Mouse (Mus musculus) megakaryocyte-erythroid progenitor cell, adult 5-6 weeks (primary cell): ENCODE data around the gene Robo1. TPM values are rescaled to one million over a fixed set of nuclear protein-coding genes. Genes with fewer than 3 reads are reported as not detected.

Experiments used
- ATAC-seq: replicated peaks from 2 replicates; pipeline ENCODE4 v1.8.0; 2016; ENCODE audit warnings: mild to moderate bottlenecking, inconsistent platforms; ENCODE audit not compliant: severe bottlenecking, poor library complexity, low FRiP score, low TSS enrichment
- total RNA-seq, 2 experiments: library from RNA; stranded (forward) in 1 of 2; stranded (reverse) in 1 of 2; fragments of 200-1000, 215-1000 nt in 1 of 2; fragments of >200 nt in 1 of 2; fragmentation: Nextera tagmentation in 1 of 2; gene quantifications; 2 replicates each; pipeline ENCODE4 v1.2.3; 2014 to 2017

Robo1 gene
- total RNA-seq, 2 experiments from 2014 or later, result not detected

GRCm38 (mm10) chr16:72786636-72787035 lies 478.5 kb downstream of the Robo1 start:
- no peak for ATAC-seq

GRCm38 (mm10) chr16:72788017-72788416 lies 479.9 kb downstream of the Robo1 start:
- ATAC-seq, result no peak

DNA sequence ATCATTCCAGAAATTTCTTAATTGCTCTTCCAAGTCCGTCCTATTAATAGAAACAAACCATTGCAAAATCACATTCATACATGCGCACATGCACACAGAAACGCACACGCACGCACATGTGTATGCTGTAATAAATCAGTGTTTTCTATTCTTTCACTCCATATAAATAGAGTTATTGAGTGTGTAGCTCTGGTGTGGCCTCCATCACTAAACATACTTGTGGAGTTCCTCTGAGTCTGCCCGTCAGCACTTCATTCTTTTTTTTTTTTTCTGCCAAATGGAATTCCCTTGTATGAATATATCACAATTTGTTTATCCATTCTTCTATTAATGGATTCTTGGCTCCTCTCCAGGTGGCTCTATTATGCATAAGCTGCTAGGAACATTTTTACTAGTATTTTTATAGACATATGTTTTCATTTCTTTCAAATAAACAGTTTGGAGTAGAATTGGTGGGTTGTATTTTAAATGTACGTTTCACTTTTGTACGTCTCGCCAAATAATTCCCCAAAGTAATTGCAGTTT lies 483.1 kb downstream of the Robo1 start:
- no peak for ATAC-seq

DNA sequence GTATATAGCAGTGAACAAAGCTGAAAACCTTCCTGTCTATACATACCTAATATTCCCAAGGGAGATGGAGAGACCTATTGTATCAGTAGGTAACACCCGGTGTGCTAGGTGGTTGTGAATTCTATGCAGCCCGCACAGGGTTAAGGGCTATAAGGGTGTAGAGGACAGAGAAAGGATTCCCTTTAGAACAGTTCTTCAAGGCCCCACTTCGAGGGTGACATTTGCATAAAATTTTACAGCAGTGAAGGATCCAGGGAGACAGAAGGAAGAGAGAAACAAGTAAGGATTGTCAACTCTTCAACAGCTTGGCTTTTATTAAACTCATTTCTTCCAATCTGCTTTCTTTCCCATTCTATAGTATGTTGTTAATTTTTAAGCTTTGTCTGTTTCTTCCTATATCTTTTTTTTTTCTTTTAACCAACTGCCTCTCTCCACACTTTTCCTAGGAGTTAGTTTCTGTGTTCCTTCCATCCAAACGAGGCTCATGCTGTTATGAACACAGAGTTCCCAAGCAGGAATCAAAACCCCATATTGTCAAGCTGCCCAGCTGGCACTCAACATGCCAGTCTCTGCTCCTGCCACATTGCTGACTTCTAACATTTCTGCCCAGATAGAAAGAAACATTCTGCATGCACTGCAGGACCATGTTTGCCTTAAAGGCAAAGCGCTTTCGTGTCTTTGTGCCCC lies 486.7 kb downstream of the Robo1 start:
- no peak for ATAC-seq

- no peak for ATAC-seq
Measured at GRCm38 (mm10) chr16:72795379-72795712, 487.2 kb downstream of the Robo1 start.

GRCm38 (mm10) chr16:72798405-72798949 lies 490.4 kb downstream of the Robo1 start:
- no peak for ATAC-seq

GRCm38 (mm10) chr16:72800121-72800749 lies 492.1 kb downstream of the Robo1 start:
- ATAC-seq, result no peak

- no peak for ATAC-seq
Measured at GRCm38 (mm10) chr16:72800788-72801187, 492.7 kb downstream of the Robo1 start.

DNA sequence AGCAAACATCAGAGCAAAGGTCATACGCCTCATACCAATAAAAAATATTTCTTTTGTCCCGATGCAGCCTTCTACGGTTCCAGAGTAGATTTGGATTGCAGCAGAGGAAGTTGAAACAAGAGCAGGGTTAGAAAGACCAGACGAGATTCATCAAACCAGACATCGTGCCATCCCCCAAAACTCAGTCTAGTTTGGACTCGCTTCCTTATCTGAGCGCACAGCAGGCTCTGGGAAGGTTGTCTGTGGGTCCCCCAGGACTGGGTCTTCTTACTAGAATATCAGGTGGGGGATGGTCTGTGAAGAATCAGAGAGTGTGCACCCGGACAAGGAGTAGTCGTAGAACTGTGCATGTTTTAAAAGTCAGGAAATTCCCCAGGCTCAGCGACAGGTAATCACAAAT lies 500.2 kb downstream of the Robo1 start:
- no peak for ATAC-seq

DNA sequence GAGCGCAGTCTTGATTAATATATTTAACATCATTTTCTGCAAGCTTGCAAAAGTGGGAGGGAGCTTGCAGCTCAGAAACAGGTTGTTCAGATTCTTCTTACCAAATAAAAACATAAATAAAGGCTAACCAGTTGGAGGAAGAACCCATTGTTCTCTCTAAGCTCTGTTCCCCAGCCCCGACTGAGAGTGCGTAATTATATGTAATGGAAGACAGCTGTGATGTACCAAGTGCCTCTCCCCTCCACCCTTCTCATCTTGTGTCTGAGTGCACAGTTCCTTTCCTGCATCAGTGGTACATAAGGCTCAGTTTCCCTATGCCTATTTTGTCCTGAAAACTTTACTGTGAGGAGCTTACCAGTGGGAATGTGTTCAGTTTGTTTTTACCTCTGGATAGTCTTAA lies 502.8 kb downstream of the Robo1 start:
- no peak for ATAC-seq

GRCm38 (mm10) chr16:72811494-72811893 lies 503.4 kb downstream of the Robo1 start:
- ATAC-seq, result no peak

DNA sequence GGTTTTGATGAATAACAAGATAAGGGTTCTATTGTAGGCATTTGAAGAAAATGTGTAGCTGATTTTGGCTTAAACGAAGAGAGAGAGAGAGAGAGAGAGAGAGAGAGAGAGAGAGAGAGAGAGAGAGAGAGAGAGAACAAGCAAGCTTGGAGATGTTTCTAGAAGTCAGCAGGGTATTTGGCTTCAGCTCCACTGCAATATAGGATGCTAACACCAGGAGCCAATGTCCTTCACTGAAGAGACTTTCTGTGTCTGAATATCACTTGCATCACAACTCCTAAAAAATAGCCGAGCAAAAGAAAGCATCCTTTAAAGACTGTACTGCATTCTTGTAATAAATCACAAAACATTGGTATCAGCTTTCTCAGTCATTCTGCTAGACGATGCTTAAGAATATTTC lies 503.8 kb downstream of the Robo1 start:
- ATAC-seq, result no peak

- no peak for ATAC-seq
Measured at GRCm38 (mm10) chr16:72828381-72828780, 520.3 kb downstream of the Robo1 start.

DNA sequence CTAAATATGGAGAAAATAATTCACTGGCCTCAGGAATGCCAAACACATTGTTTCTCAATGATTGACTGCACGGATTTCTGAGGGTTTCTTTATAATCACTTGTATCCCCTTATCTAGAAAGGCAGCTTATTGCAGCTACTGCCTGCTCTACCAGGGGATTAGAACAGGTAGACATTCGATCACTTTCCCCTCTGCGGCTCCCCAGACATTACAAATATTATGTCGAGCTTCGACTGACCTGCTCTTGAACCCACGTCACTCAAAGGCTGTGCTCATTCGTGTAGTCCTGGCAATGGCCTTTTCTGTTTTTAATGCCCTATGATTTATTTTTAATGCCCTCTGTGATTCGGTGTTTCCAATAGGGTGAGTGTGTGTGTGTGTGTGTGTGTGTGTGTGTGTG lies 521.4 kb downstream of the Robo1 start:
- no peak for ATAC-seq

- no peak for ATAC-seq
Measured at GRCm38 (mm10) chr16:72830394-72831056, 522.4 kb downstream of the Robo1 start.

DNA sequence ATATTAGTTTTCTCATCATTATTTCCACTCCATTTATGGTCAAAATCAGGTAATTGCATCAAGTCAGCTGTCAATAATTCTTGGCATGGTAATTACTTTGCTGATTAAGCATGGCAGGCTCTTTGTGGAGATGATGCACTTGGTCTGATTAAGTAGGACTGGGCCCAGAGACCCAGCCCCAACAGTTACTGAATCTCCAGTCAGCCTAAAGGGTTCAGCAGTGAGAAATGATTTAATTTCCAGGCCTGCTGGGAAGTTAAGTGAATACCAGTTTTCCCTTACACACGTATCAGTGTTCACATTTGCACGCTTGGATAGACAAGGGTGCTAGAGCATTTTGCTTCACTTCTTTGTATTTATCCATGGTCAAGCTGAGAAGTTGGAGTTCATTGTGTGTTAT lies 526.2 kb downstream of the Robo1 start:
- no peak for ATAC-seq

- no peak for ATAC-seq
Measured at GRCm38 (mm10) chr16:72839031-72839430, 530.9 kb downstream of the Robo1 start.

DNA sequence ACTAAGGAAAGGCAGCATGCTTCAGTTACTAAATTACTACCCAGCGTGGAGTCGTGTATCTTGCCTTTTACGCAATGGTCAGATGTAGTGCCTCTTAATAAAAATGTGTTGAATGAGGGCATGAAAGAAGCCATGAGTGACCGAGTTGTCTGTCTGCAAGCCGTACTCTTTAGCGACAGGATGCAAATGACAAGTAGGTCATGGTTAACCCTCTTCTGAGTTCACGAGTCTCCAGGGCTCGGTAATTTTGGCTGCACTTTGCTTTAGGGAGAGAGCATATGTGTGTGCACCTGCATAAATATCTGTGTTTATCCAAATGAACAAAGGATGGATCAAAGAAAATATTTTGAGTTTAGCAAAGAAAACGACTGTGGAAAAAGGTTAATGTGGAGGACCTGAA lies 533.0 kb downstream of the Robo1 start:
- no peak for ATAC-seq

DNA sequence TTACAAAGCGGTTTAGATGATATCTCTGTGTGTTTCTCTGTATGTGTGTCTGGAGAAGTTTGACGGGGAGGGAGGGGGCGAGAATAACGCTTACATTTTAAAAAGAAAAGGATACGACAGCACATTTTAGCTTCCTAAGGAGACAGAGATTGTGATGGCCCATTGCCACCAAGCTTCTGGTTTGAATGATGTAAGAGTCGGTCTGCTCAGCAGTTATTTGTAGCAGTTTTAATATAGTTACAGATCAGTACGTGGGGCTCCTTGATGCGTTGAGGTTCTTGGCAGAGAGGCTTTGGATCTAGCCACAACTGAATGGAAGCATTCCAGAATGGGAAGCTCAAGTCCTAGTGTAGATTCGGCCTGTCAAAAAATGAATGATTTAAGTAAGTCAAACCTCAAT lies 546.0 kb downstream of the Robo1 start:
- no peak for ATAC-seq

DNA sequence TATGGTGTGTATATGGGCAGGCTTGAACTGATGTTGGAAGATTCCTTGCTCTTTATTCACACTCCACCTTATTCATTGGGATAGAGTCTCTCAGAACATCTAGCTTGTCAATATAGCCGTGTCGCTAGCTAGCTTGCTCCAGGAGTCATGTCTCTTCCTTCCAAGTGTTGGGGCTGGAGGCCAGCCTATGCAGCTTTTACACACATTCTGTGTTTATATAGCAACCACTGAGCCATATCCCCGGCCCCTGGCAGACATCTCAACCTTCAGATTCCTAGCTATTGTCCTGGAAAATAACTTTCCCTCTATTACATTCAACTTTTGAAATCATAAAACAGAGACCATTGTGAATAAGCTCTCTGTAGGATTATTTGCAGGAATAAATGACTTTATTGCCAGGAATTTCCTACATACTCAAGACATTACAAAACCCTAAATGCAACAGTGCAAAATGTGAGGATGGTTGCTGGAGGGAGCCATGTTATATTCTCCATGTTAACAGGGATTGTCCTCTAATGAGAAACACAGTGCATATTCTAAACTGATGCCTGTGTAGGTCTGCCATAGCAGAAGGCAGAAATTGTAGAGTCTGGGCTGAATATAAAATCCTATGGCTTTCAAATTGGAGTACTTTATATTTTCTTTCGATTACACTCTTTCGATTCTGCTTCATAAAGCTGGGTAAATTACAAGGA lies 546.9 kb downstream of the Robo1 start:
- ATAC-seq, result no peak
